Mouse (Mus musculus): ENCODE data around the gene Arhgef6. TPM values are rescaled to one million over a fixed set of nuclear protein-coding genes. Genes with fewer than 3 reads are reported as not detected.

Gene Arhgef6
- polyA plus RNA-seq, 1 experiment, result 21.6 TPM

GRCm38 (mm10) chrX:57325861-57326461, 12.6 kb downstream of the Arhgef6 start:
- Histone ChIP-seq H3K27me3 (ENCODE audit: control insufficient read depth, insufficient read depth, low read length) (no peaks in the 10 kb centered on the region), H3K27ac (ENCODE audit: insufficient read depth, low read length) (no peak overlapping the region), H3K4me3 (replicated peaks; ENCODE audit: insufficient read depth, low read depth, low read length) (peak overlapping the region; percentile 39), H3K4me1 (ENCODE audit: control insufficient read depth, insufficient read depth, low read length) (no peaks in the 10 kb centered on the region)
- peak; percentile 23 to 38 for DNase-seq
- TF ChIP-seq POLR2A (IDR thresholded peaks at IDR 0.05; ENCODE audit: borderline replicate concordance, insufficient read depth, low read length) (no peak), CTCF (IDR thresholded peaks at IDR 0.05; ENCODE audit: borderline replicate concordance, insufficient read depth, low read depth, low read length) (no peak)
- WGBS, result 8% methylated on average over 29 of the region's 29 CpGs

GRCm38 (mm10) chrX:57324891-57325290, 13.6 kb downstream of the Arhgef6 start:
- Histone ChIP-seq H3K4me3 (replicated peaks; ENCODE audit: insufficient read depth, low read depth, low read length) (no peak overlapping the region), H3K27ac (ENCODE audit: insufficient read depth, low read length) (no peak overlapping the region), H3K4me1 (ENCODE audit: control insufficient read depth, insufficient read depth, low read length) (no peaks in the 10 kb centered on the region), H3K27me3 (ENCODE audit: control insufficient read depth, insufficient read depth, low read length) (no peaks in the 10 kb centered on the region)
- no peak for TF ChIP-seq POLR2A (IDR thresholded peaks at IDR 0.05; ENCODE audit: borderline replicate concordance, insufficient read depth, low read length)
- no peak for TF ChIP-seq CTCF (IDR thresholded peaks at IDR 0.05; ENCODE audit: borderline replicate concordance, insufficient read depth, low read depth, low read length)
- WGBS, result 83% methylated on average over 6 of the region's 6 CpGs
- peak in 1 of 2 experiments; percentile 0 for DNase-seq

- no peaks in the 10 kb centered on the region for H3K27me3 ChIP-seq (ENCODE audit: control insufficient read depth, insufficient read depth, low read length)
- 83% methylated on average over 5 of the region's 5 CpGs for WGBS
- H3K4me1 ChIP-seq (ENCODE audit: control insufficient read depth, insufficient read depth, low read length), result no peaks in the 10 kb centered on the region
- H3K4me3 ChIP-seq (replicated peaks; ENCODE audit: insufficient read depth, low read depth, low read length), result no peak overlapping the region
- no peak overlapping the region for H3K27ac ChIP-seq (ENCODE audit: insufficient read depth, low read length)
- TF ChIP-seq CTCF (IDR thresholded peaks at IDR 0.05; ENCODE audit: borderline replicate concordance, insufficient read depth, low read depth, low read length) (no peak), POLR2A (IDR thresholded peaks at IDR 0.05; ENCODE audit: borderline replicate concordance, insufficient read depth, low read length) (no peak)
- DNase-seq, result no peak
Observed at GRCm38 (mm10) chrX:57312066-57312465, 26.5 kb downstream of the Arhgef6 start.

- H3K4me3 ChIP-seq (replicated peaks; ENCODE audit: insufficient read depth, low read depth, low read length), result no peak overlapping the region
- TF ChIP-seq CTCF (IDR thresholded peaks at IDR 0.05; ENCODE audit: borderline replicate concordance, insufficient read depth, low read depth, low read length) (no peak), POLR2A (IDR thresholded peaks at IDR 0.05; ENCODE audit: borderline replicate concordance, insufficient read depth, low read length) (no peak)
- 67% methylated on average over 2 of the region's 2 CpGs for WGBS
- no peaks in the 10 kb centered on the region for H3K27me3 ChIP-seq (ENCODE audit: control insufficient read depth, insufficient read depth, low read length)
- no peaks in the 10 kb centered on the region for H3K4me1 ChIP-seq (ENCODE audit: control insufficient read depth, insufficient read depth, low read length)
- H3K27ac ChIP-seq (ENCODE audit: insufficient read depth, low read length), result no peak overlapping the region
- no peak for DNase-seq
Observed at GRCm38 (mm10) chrX:57309993-57310392, 28.5 kb downstream of the Arhgef6 start.

GRCm38 (mm10) chrX:57306747-57307146, 31.8 kb downstream of the Arhgef6 start:
- H3K4me1 ChIP-seq (ENCODE audit: control insufficient read depth, insufficient read depth, low read length), result no peaks in the 10 kb centered on the region
- H3K27me3 ChIP-seq (ENCODE audit: control insufficient read depth, insufficient read depth, low read length), result no peaks in the 10 kb centered on the region
- no peak overlapping the region for H3K27ac ChIP-seq (ENCODE audit: insufficient read depth, low read length)
- DNase-seq, result no peak
- 83% methylated on average over 6 of the region's 6 CpGs for WGBS
- TF ChIP-seq CTCF (IDR thresholded peaks at IDR 0.05; ENCODE audit: borderline replicate concordance, insufficient read depth, low read depth, low read length) (no peak), POLR2A (IDR thresholded peaks at IDR 0.05; ENCODE audit: borderline replicate concordance, insufficient read depth, low read length) (no peak)
- no peak overlapping the region for H3K4me3 ChIP-seq (replicated peaks; ENCODE audit: insufficient read depth, low read depth, low read length)

GRCm38 (mm10) chrX:57304784-57305287, 33.7 kb downstream of the Arhgef6 start:
- H3K4me3 ChIP-seq (replicated peaks; ENCODE audit: insufficient read depth, low read depth, low read length), result no peak overlapping the region
- 53% methylated on average over 3 of the region's 3 CpGs for WGBS
- no peak overlapping the region for H3K27ac ChIP-seq (ENCODE audit: insufficient read depth, low read length)
- no peaks in the 10 kb centered on the region for H3K4me1 ChIP-seq (ENCODE audit: control insufficient read depth, insufficient read depth, low read length)
- TF ChIP-seq CTCF (IDR thresholded peaks at IDR 0.05; ENCODE audit: borderline replicate concordance, insufficient read depth, low read depth, low read length) (no peak), POLR2A (IDR thresholded peaks at IDR 0.05; ENCODE audit: borderline replicate concordance, insufficient read depth, low read length) (no peak)
- DNase-seq, result no peak
- no peaks in the 10 kb centered on the region for H3K27me3 ChIP-seq (ENCODE audit: control insufficient read depth, insufficient read depth, low read length)

GRCm38 (mm10) chrX:57303188-57303878, 35.2 kb downstream of the Arhgef6 start:
- WGBS, result 61% methylated on average over 8 of the region's 8 CpGs
- Histone ChIP-seq H3K27ac (ENCODE audit: insufficient read depth, low read length) (no peak overlapping the region), H3K27me3 (ENCODE audit: control insufficient read depth, insufficient read depth, low read length) (no peaks in the 10 kb centered on the region), H3K4me3 (replicated peaks; ENCODE audit: insufficient read depth, low read depth, low read length) (no peak overlapping the region), H3K4me1 (ENCODE audit: control insufficient read depth, insufficient read depth, low read length) (no peaks in the 10 kb centered on the region)
- TF ChIP-seq POLR2A (IDR thresholded peaks at IDR 0.05; ENCODE audit: borderline replicate concordance, insufficient read depth, low read length), result no peak
- TF ChIP-seq CTCF (IDR thresholded peaks at IDR 0.05; ENCODE audit: borderline replicate concordance, insufficient read depth, low read depth, low read length), result no peak
- no peak for DNase-seq

GRCm38 (mm10) chrX:57298946-57299345, 39.6 kb downstream of the Arhgef6 start:
- Histone ChIP-seq H3K4me3 (replicated peaks; ENCODE audit: insufficient read depth, low read depth, low read length) (no peak overlapping the region), H3K27ac (ENCODE audit: insufficient read depth, low read length) (no peak overlapping the region), H3K27me3 (ENCODE audit: control insufficient read depth, insufficient read depth, low read length) (no peaks in the 10 kb centered on the region), H3K4me1 (ENCODE audit: control insufficient read depth, insufficient read depth, low read length) (no peaks in the 10 kb centered on the region)
- no peak for DNase-seq
- WGBS, result 82% methylated on average over 7 of the region's 7 CpGs
- TF ChIP-seq CTCF (IDR thresholded peaks at IDR 0.05; ENCODE audit: borderline replicate concordance, insufficient read depth, low read depth, low read length) (no peak), POLR2A (IDR thresholded peaks at IDR 0.05; ENCODE audit: borderline replicate concordance, insufficient read depth, low read length) (no peak)
